Mouse (Mus musculus): Measurements from ENCODE around the gene Frmpd4. TPM values are rescaled to one million over a fixed set of nuclear protein-coding genes. Genes with fewer than 3 reads are reported as not detected.

Frmpd4 gene
- polyA plus RNA-seq, 1 experiment from 2014 or later, result 0.11 TPM

DNA sequence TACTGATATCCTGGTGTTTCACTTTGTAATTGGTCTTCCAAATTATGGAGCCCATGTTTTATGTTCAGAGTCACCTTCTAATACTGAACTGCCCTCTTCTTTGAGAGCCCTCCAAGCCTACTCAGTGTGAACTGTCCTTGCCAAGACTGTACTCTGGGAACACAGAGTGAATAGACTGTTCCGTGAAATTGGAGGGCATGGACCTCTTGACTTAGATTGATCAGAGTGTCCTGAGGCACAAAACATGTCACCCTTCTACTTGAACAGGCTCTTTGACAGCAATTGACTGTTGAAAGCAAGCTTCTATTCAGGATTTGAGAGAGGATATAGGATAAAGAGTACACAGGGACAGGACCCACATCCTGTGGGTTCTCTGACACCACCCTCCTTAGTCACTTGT, 857.9 kb downstream of the Frmpd4 start:
- Histone ChIP-seq H3K9me3 (ENCODE audit: control insufficient read depth, low read length) (no peaks in the 10 kb centered on the region), H3K4me2 (ENCODE audit: low read depth, severe bottlenecking) (no peak overlapping the region), H3K36me3 (ENCODE audit: control insufficient read depth, insufficient read depth, low read length) (no peaks in the 10 kb centered on the region), H3K27ac (replicated peaks; ENCODE audit: low read depth, low read length) (no peak overlapping the region), H3K27me3 (ENCODE audit: control insufficient read depth, insufficient read depth, low read length) (0 out of 2 replicates have a peak, but pooled peaks cover 5% of the 10 kb centered on the region), H3K4me1 (ENCODE audit: control insufficient read depth, insufficient read depth, low read length) (no peaks in the 10 kb centered on the region), H3K4me3 (ENCODE audit: low read depth, low read length) (no peak overlapping the region), H3K9ac (ENCODE audit: low read length) (no peak overlapping the region)
- ATAC-seq (ENCODE audit: insufficient number of reproducible peaks, low FRiP score, low TSS enrichment, low read depth) (no peak), DNase-seq (ENCODE audit: low spot score) (no peak)
- 87% methylated on average over 1 of the region's 1 CpGs for WGBS

DNA sequence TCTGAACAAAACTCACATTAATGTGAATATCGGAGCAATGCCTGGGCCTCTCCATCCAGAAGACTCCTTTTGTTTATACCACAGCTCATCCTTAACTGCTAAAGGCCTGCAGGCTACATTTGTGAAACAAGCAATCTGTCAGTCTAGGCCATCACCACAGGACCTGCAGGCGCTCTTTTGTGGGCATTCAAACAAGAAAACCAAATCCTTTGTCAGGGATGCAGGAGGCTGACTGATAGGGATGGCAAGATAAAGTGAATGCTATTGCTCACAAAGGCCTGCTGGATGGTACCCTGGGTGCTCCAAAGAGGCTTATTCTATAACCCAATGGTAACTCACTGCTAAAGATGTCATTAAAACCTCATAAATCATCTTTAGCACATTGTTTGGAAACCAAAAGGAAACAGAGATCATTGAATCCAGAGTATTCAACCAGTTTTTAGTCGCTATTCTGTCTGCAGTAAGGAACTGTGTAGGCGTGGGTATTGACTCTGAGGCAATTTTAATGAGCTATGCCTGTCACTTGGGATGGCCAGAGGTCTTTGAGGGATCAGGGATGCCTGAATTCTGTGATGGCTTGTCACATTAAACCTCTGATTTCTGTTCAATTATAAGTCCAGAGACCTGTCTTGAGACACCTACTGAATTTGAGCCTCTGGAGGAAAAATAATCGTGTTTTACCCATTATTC, 922.1 kb downstream of the Frmpd4 start:
- Histone ChIP-seq H3K27me3 (ENCODE audit: control insufficient read depth, insufficient read depth, low read length) (peaks cover 3% of the 10 kb centered on the region; the same call in 1 of the 2 replicates), H3K4me3 (ENCODE audit: low read depth, low read length) (no peak overlapping the region), H3K4me1 (ENCODE audit: control insufficient read depth, insufficient read depth, low read length) (no peaks in the 10 kb centered on the region), H3K4me2 (ENCODE audit: low read depth, severe bottlenecking) (no peak overlapping the region), H3K27ac (replicated peaks; ENCODE audit: low read depth, low read length) (no peak overlapping the region), H3K9me3 (ENCODE audit: control insufficient read depth, low read length) (no peaks in the 10 kb centered on the region), H3K9ac (ENCODE audit: low read length) (no peak overlapping the region), H3K36me3 (ENCODE audit: control insufficient read depth, insufficient read depth, low read length) (no peaks in the 10 kb centered on the region)
- no peak for DNase-seq (ENCODE audit: low spot score)
- no peak for ATAC-seq (ENCODE audit: insufficient number of reproducible peaks, low FRiP score, low TSS enrichment, low read depth)
- 58% methylated on average over 5 of the region's 5 CpGs for WGBS

DNA sequence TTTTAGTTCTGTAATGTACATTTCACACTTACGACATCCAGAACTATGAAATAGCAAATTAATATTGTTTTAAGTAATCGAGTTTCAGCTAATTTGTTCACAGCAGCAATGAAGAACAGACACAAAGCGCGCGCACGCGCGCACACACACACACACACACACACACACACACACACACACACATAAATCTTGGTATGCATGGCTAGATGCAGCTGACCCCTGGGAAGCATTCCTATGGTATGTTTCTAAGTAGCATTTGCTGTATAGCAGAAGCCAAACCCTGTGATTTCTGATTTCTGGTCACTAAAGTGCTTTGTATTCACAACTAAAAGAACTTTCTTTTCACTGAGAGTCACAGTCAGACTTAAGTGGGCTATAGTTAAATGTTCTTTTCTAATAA, 922.8 kb downstream of the Frmpd4 start:
- Histone ChIP-seq H3K9me3 (ENCODE audit: control insufficient read depth, low read length) (no peaks in the 10 kb centered on the region), H3K27ac (replicated peaks; ENCODE audit: low read depth, low read length) (no peak overlapping the region), H3K36me3 (ENCODE audit: control insufficient read depth, insufficient read depth, low read length) (no peaks in the 10 kb centered on the region), H3K4me1 (ENCODE audit: control insufficient read depth, insufficient read depth, low read length) (no peaks in the 10 kb centered on the region), H3K4me2 (ENCODE audit: low read depth, severe bottlenecking) (no peak overlapping the region), H3K9ac (ENCODE audit: low read length) (no peak overlapping the region), H3K4me3 (ENCODE audit: low read depth, low read length) (no peak overlapping the region), H3K27me3 (ENCODE audit: control insufficient read depth, insufficient read depth, low read length) (peaks cover 3% of the 10 kb centered on the region; the same call in 1 of the 2 replicates)
- 90% methylated on average over 8 of the region's 8 CpGs for WGBS
- ATAC-seq (ENCODE audit: insufficient number of reproducible peaks, low FRiP score, low TSS enrichment, low read depth) (no peak), DNase-seq (ENCODE audit: low spot score) (no peak)

DNA sequence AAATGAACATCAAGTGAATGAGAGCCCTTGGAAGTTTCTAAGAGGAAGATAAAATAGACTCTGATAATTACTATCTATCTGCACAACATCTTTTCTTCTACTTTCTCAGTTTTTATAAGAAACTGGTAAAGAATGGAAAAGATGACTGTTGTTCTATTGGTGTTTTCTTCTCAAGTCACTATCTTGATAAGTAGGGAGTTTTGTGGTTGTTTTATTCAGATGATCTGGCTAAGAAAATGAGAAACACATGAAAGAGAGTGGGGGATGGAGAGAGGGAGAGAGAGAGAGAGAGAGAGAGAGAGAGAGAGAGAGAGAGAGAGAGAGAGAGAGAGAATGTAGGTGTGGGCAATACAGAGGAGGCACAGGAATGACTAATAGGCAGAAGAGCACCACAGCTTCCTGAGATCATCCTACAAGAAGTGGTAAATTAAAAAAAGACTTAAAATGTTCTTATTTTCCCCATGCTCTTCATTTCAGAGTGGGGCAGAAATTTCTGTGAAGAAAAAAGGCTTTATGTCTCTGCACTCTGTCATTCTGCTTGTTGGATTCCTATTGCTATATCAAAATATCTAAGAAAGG, 979.3 kb downstream of the Frmpd4 start:
- Histone ChIP-seq H3K36me3 (ENCODE audit: control insufficient read depth, insufficient read depth, low read length) (no peaks in the 10 kb centered on the region), H3K27ac (replicated peaks; ENCODE audit: low read depth, low read length) (no peak overlapping the region), H3K4me3 (ENCODE audit: low read depth, low read length) (no peak overlapping the region), H3K9ac (ENCODE audit: low read length) (no peak overlapping the region), H3K9me3 (ENCODE audit: control insufficient read depth, low read length) (no peaks in the 10 kb centered on the region), H3K4me2 (ENCODE audit: low read depth, severe bottlenecking) (no peak overlapping the region), H3K4me1 (ENCODE audit: control insufficient read depth, insufficient read depth, low read length) (no peaks in the 10 kb centered on the region), H3K27me3 (ENCODE audit: control insufficient read depth, insufficient read depth, low read length) (no peaks in the 10 kb centered on the region)
- ATAC-seq (ENCODE audit: insufficient number of reproducible peaks, low FRiP score, low TSS enrichment, low read depth) (no peak), DNase-seq (ENCODE audit: low spot score) (no peak)

DNA sequence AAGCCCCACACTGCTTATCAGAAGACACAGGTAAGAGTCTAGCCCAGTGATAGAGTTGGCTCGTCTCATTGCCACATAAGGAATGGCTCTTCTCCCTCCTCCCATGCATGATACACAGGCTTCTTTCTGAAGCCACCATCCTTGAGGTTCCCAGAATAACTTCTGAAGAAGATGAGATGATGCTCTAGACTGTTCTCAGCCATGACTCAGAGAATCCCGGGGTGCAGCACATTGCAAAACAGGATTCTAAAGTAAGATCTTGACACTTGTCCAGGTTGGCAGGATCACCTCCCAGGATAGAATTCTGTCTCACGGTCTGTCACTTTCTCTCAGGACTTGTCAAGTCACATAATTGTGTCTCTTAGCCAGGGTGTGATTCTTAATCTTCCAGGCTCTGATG, 1024.2 kb downstream of the Frmpd4 start:
- Histone ChIP-seq H3K4me1 (ENCODE audit: control insufficient read depth, insufficient read depth, low read length) (no peaks in the 10 kb centered on the region), H3K9me3 (ENCODE audit: control insufficient read depth, low read length) (no peaks in the 10 kb centered on the region), H3K4me3 (ENCODE audit: low read depth, low read length) (no peak overlapping the region), H3K9ac (ENCODE audit: low read length) (no peak overlapping the region), H3K27ac (replicated peaks; ENCODE audit: low read depth, low read length) (no peak overlapping the region), H3K36me3 (ENCODE audit: control insufficient read depth, insufficient read depth, low read length) (no peaks in the 10 kb centered on the region), H3K27me3 (ENCODE audit: control insufficient read depth, insufficient read depth, low read length) (no peaks in the 10 kb centered on the region), H3K4me2 (ENCODE audit: low read depth, severe bottlenecking) (no peak overlapping the region)
- DNase-seq (ENCODE audit: low spot score), result no peak
- ATAC-seq (ENCODE audit: insufficient number of reproducible peaks, low FRiP score, low TSS enrichment, low read depth), result no peak
- WGBS, result 84% methylated on average over 3 of the region's 3 CpGs

DNA sequence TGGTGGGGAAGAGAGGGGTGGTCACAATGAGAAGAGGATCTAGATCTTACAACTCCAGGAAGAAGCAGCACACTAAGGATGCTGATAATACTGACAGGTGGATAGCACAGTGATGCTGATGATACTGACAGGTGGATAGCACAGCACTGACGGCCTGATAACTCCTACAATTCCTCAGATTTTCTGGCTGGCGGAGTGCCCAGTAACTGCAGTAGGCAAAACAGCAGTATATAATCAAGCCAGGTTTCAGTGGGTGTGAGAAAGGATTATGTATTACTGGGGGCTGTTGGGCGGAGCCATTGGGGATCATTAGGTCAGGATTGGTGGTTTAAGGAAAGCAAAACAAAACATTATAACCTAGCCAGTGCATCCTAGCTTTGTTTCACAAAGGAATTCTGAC, 1053.9 kb downstream of the Frmpd4 start:
- Histone ChIP-seq H3K9me3 (ENCODE audit: control insufficient read depth, low read length) (no peaks in the 10 kb centered on the region), H3K9ac (ENCODE audit: low read length) (no peak overlapping the region), H3K27me3 (ENCODE audit: control insufficient read depth, insufficient read depth, low read length) (peaks cover 10% of the 10 kb centered on the region; the same call in 1 of the 2 replicates), H3K27ac (replicated peaks; ENCODE audit: low read depth, low read length) (no peak overlapping the region), H3K36me3 (ENCODE audit: control insufficient read depth, insufficient read depth, low read length) (no peaks in the 10 kb centered on the region), H3K4me1 (ENCODE audit: control insufficient read depth, insufficient read depth, low read length) (no peaks in the 10 kb centered on the region), H3K4me3 (ENCODE audit: low read depth, low read length) (no peak overlapping the region), H3K4me2 (ENCODE audit: low read depth, severe bottlenecking) (no peak overlapping the region)
- no peak for ATAC-seq (ENCODE audit: insufficient number of reproducible peaks, low FRiP score, low TSS enrichment, low read depth)
- WGBS, result 81% methylated on average over 3 of the region's 3 CpGs
- no peak for DNase-seq (ENCODE audit: low spot score)

DNA sequence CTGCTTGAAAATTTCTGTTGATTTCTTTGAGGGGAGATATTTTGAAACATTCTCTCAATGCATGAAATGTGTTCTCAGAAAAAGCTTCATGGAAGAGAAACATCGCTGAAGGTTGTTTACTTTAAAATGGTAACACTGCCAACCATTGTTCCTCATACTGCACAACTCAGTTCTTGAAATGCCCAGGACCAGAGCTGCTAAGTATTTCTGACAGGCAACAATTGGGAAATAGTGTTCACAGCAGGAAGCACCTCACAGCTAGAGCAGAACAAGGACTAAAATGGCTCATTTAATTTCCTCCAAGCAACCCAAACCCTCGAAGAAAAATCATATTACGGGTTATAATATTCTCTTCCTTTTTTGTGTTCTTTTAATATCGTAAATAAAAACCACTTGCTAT, 1054.5 kb downstream of the Frmpd4 start:
- 78% methylated on average over 4 of the region's 4 CpGs for WGBS
- no peak for DNase-seq (ENCODE audit: low spot score)
- H3K27ac ChIP-seq (replicated peaks; ENCODE audit: low read depth, low read length), result no peak overlapping the region
- H3K4me1 ChIP-seq (ENCODE audit: control insufficient read depth, insufficient read depth, low read length), result no peaks in the 10 kb centered on the region
- H3K9ac ChIP-seq (ENCODE audit: low read length), result no peak overlapping the region
- H3K27me3 ChIP-seq (ENCODE audit: control insufficient read depth, insufficient read depth, low read length), result peaks cover 10% of the 10 kb centered on the region; the same call in 1 of the 2 replicates
- H3K4me2 ChIP-seq (ENCODE audit: low read depth, severe bottlenecking), result no peak overlapping the region
- H3K36me3 ChIP-seq (ENCODE audit: control insufficient read depth, insufficient read depth, low read length), result no peaks in the 10 kb centered on the region
- no peak overlapping the region for H3K4me3 ChIP-seq (ENCODE audit: low read depth, low read length)
- no peaks in the 10 kb centered on the region for H3K9me3 ChIP-seq (ENCODE audit: control insufficient read depth, low read length)
- ATAC-seq (ENCODE audit: insufficient number of reproducible peaks, low FRiP score, low TSS enrichment, low read depth), result no peak

DNA sequence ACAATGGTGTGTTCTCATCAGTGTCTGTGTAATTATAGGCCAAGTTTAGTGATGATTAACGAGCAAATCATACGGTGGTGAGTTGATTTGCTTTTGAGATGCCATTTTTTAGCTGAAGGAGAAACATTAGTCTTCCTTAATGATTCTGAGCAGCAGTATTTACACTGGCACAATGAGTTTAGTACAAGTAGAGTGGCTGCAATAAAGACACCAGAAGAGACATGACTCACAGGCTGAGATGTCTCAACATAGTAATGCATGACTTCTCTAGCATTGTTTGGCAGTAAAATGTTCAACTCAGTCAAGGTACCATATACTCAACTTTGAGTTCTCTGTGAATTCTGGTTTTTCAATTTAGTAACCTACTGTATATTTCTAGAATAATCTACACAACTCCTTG, 1058.6 kb downstream of the Frmpd4 start:
- Histone ChIP-seq H3K4me2 (ENCODE audit: low read depth, severe bottlenecking) (no peak overlapping the region), H3K27me3 (ENCODE audit: control insufficient read depth, insufficient read depth, low read length) (peaks cover 7% of the 10 kb centered on the region; the same call in 1 of the 2 replicates), H3K4me3 (ENCODE audit: low read depth, low read length) (no peak overlapping the region), H3K9ac (ENCODE audit: low read length) (no peak overlapping the region), H3K4me1 (ENCODE audit: control insufficient read depth, insufficient read depth, low read length) (no peaks in the 10 kb centered on the region), H3K27ac (replicated peaks; ENCODE audit: low read depth, low read length) (no peak overlapping the region), H3K36me3 (ENCODE audit: control insufficient read depth, insufficient read depth, low read length) (no peaks in the 10 kb centered on the region), H3K9me3 (ENCODE audit: control insufficient read depth, low read length) (no peaks in the 10 kb centered on the region)
- WGBS, result 77% methylated on average over 2 of the region's 2 CpGs
- ATAC-seq (ENCODE audit: insufficient number of reproducible peaks, low FRiP score, low TSS enrichment, low read depth) (no peak), DNase-seq (ENCODE audit: low spot score) (no peak)

Measured in limb, embryonic 11.5 days (tissue).